Mouse (Mus musculus) forelimb bud, embryonic 11.5 days (tissue): ENCODE measurements around the gene Slc35a1.
"Not testable (repeated sequence)": the region's sequence is repeated elsewhere in the genome, so short reads cannot be mapped to it uniquely, and the experiment has no call there.

Source experiments
- DNase-seq: peaks from one replicate; pipeline ENCODE4 v3.0.0-alpha.2; 2012; ENCODE audit warnings: low read depth, low spot score

Slc35a1 gene

DNA sequence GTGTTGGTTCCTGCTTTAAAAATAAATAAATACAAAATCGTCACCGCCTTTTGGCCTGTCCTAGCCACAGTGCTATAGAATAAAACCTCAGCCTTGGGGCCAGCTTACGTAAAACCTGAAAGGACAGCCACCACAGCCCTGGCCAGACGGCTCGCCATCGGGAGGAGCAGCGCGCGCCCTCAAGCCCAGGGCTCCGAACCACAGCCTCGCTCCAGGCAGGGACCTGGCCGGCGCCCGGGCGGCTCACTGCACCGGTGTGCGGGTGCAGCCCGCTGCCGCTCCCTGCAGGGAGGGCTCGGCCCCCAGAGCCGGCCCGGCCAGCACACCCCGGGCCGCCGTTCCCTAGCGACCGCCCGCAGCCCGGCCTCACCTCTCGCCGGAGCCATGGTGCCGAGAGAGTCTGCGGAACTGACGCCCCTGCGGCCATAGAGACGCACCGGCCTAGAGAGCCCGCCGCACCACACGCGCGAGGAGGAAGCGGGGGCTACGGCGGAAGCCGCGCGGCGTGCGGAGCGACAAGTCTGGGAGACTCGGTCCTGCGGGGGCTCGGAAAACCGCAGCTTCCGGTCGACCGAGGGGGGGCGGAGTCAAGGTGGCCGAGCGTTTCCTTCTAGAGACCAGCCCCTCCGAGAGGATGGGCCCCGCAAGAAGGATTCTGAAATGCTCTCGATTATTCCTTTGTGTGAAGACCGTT, at the start of gene Slc35a1:
Slc35a1 (minus strand) TSS at position 565 of the 694 bp plus-strand sequence.
- DNase-seq, result peak; percentile 87

DNA sequence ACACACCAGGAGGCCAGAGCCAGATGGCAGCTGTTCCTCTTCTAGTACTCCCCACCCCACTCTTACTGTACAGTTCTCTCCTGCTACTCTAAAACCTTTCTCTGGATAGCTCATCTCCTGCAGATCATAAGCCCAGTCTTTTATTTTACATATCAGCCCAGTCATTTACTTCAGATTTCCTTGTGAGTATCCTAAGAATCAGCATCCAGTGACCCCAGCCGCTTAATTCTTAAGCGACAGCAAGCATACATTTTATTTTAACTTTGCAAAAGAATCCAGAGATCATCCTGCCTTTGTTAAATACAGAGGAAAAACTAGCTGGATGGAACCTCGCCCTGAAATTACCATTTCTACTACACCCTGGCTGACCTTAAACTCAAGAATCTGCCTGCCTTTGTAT, 47.2 kb upstream of the Slc35a1 start:
- no peak for DNase-seq

DNA sequence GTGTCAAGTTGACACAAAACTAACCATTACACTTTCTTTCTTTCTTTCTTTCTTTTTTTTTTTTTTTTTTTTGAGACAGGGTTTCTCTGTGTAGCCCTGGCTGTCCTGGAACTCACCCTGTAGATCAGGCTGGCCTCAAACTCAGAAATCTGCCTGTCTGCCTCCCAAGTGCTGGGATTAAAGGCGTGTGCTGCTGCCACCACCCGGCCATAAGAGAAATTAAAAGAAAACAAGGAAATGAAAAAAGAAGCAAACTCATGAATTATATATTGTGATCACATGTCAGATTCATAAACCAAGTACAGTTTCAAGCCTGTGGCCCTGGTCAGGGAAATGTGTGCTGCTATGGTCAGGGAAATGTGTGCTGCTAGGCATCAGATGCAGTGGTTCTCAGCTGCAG, 46.2 kb upstream of the Slc35a1 start:
- not testable (repeated sequence) for DNase-seq

DNA sequence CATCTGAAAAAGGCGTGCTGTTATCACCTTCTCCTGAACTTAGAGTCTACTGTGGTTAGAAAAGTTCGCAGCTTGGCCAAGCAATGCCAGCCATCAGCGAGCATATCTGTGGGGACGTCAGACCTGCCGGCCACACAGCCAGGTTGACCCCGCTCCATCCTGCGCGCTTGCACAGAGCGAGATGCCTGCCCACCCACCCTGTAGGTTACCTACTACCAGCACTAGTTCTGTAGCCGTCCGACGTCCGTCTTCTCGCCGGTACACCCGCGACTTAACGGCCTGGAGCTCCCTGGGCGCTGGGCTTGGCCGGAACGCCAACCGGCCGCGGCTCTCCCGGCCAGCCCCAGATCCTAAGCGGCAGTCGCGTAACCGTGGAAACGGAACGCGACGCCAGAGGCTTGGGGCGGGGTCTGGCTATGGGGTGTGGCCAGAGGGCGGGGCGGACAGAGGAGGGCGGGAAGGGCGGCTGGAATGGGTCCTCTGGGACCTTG, 42.7 kb upstream of the Slc35a1 start, which contains the start of gene Cfap206:
Cfap206 (minus strand) TSS at position 356 of the 491 bp plus-strand sequence.
- peak; percentile 73 for DNase-seq

DNA sequence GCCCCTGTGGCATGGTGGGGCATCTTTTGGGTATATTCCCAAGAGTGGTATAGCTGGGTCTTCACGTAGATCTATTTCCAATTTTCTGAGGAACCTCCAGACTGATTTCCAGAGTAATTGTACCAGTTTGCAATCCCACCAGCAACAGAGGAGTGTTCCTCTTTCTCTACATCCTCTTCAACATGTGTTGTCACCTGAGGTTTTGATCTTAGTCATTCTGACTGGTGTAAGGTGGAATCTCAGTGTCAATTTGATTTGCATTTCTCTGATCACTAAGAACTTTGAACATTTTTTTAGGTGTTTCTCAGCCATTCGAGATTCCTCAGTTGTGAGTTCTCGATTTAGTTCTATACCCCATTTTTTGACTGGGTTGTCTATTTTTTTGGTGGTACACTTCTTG, 38.5 kb upstream of the Slc35a1 start:
- DNase-seq, result not testable (repeated sequence)

DNA sequence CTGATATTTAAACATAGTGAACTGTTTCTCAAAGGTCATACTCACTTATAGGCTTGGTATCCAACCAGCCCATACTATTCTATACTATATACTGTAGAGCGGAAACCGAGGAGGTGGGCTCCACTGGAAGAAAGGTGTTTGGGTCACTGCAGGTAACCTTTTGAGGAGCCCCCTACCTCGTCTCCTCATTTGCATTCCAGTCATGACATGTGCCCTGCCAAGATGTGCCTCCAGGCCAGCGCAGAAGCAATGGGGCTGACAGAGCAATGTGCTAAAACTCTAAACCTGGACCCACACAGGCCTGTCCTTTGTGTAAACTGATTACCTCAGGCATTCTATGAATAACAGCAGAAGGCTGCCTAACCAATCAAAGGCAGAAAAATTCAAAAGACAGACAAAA, 37.1 kb upstream of the Slc35a1 start:
- DNase-seq, result no peak

DNA sequence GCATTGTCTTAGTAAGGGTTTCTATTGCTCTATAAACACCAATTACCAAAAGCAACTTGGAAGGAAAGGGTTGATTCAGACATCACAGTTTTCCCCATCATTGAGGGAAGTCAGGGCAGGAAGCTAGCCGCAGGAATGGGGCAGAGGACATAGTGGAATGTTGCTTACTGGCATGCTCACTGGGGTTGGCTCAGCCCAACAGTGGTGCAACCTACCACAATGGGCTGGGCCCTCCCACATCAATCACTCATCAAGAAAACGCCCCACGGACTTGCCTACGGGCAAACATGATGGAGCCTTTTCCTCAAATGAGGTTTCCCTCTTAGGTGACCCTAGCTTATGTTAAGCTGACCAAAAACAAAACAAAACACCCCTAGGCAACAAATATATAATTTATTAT, 35.9 kb upstream of the Slc35a1 start:
- no peak for DNase-seq

DNA sequence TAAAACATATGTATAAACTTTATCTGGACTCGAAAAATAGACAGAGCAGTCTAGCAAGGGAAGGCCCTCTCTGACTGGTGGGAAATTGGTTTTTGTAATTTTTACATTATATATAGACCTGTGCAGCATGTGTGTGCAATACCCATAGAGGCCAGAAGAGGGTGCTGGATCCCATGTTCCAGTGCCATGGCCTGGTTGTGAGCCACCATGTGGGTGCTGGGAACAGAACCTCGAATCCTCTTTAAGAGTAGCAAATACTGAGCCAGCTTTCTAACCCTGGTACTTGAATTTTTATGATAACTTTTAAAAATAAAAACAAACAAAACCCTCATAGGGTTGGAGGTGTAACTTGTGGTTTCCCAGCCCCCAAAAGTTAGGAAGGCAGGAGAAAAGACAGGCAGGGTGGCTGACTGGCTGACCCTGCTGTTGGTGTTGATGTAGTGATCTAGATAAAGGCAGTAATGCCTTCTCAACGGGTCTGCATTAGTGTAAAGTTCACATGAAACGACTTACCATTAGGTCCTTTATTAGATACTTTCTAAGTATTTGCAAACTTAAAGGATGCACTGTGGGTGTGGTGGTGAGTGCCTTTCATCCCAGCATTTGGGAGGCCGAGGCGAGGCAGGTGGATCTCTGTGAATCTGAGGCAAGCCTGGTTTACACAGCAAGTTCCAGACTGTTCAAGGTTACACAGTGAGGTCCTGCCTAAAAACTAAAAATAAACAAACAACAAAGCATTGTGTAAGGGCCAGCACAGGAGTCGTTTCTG, 33.1 kb upstream of the Slc35a1 start:
- no peak for DNase-seq

DNA sequence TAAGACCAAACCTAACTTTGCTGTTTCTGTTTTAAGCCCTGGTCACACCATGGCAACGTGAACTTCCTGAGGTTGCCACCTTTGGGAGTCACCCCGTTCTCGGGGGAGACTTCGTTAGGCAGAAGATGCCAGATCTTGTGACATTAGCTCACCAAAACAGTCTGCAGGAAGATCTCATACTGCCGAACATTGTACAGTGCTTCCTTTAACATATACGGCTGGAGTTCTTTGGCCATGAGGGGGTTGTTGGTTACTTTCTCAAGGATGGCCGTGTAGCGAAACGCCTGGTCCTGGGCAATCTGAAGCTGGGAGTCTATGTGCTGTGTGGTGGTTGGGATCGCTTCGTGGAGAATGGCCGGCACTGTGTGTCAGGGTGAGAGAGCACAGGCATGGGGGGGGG, 32.2 kb upstream of the Slc35a1 start:
- no peak for DNase-seq

DNA sequence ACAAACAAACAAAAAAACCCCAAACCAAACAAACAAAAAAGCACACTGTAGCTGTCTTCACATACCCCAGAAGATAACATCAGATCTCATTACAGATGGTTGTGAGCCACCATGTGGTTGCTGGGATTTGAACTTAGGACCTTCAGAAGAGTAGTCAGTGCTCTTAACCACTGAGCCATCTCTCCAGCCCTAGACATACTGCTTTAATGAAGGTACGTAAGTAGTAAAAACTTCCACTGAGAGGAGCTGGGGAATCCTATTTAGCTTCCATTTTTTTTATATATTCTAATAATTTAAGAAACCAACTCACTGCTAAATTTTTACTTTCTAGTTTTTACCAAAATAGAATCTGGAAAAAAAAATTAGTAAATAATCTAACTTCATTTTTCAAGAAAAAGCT, 27.8 kb upstream of the Slc35a1 start:
- DNase-seq, result no peak

DNA sequence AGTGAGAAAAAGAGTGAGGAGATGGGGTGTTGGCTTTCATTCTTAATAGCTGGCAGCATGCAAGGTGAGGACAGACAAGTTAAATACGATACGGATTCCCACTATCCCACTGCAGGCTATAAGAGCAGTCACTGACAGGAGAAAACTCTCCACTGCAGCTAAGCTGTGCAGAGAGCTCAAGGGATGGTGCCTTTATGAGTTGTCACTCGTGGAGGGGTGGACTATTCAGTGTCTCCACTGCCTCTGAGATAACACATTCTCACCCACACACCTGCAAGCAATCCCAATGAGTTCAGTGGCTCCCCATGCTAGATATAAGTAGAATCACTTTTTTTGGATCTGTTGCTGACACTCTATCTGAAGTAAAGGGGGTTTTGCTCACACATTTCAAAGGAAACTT, 20.9 kb upstream of the Slc35a1 start:
- no peak for DNase-seq

DNA sequence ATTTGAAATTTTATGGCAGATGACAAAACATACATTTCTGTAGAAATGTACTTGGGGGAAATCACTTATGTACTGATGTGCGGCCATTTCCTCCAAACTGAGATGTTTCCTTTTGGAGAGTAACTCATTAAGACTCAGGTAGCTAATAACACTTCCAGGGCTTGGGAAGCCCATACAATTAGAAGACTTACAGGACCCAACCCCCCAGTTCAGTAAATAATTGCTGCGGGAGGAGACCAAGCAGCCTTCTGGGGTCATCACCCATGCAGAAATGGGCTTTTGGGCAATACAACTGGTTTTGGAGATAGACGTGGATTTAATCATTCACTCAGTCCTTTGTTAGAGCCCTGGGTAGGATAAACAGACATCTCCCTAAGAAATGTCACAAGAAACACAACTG, 20.0 kb upstream of the Slc35a1 start:
- no peak for DNase-seq

DNA sequence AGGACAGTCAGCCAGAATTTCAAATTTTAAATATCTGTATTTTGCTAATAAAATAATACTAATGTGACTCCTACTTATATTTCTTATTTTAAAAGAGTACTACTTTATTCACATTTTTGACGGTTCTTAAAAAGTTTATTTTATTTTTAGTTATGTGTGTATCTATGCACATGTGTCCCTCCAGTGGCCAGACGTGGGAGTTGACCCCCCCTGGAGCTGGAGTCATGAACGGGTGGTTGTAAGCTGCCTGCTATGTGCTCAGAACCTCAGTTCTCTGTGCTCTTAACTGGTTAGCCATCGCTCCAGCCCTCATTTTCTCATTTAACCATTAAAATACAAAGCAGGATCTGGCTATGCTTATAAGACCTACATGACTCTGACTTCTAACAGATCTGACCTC, 15.8 kb upstream of the Slc35a1 start:
- DNase-seq, result no peak

DNA sequence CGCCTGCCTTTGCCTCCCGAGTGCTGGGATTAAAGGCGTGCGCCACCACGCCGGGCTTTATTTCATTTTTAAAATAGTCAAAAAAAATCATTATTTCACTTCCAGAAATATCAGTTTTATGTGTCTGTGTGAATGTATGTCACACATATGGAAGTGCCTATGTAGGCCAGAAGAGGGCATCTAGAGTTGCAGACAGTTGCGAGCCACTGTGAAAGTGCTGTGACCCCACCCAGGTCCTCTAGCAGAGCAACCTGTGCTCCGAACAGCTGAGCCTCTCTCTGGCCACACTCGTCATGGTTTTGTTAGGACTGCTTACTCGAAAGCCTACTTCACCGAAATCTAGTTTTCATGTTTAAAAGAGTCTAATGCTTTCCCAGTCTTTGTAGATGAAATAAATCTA, 15.0 kb upstream of the Slc35a1 start:
- no peak for DNase-seq

DNA sequence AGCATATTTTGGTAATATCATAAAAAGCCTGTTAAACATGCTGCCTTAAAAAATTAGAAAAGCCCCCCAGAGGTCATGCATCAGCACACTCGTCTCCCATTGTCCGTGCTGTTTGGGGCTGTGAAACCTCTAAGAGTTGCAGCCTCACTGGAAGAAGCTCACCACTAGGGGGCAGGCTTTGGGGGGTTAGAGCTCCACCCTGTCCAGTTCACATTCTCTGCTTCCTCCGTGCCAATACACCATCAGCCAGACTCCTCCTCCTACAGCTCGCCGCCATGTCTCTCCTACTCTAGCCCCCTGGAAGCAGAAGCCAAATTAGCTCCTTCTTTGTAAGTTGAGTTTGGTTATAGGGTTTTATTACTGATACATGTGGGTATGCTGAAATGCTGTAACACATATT, 14.3 kb upstream of the Slc35a1 start:
- peak; percentile 59 for DNase-seq

DNA sequence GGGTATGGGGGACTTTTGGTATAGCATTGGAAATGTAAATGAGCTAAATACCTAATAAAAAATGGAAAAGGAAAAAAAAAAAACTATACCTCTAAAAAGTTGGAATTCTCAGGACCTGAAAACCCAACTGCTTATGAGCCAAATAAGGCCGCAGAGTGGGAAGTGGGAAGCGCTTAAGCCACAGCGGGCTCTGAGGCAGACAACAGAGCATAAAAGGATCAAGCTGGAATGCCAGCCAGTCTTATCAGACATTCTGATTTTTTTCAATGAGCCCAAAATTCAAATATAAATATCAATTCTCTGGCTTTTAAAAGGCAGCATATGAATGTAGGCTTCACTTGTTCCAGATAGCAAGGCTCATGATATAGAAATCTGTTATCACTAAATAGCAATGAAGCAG, 783 bp upstream of the Slc35a1 start:
- DNase-seq, result no peak

DNA sequence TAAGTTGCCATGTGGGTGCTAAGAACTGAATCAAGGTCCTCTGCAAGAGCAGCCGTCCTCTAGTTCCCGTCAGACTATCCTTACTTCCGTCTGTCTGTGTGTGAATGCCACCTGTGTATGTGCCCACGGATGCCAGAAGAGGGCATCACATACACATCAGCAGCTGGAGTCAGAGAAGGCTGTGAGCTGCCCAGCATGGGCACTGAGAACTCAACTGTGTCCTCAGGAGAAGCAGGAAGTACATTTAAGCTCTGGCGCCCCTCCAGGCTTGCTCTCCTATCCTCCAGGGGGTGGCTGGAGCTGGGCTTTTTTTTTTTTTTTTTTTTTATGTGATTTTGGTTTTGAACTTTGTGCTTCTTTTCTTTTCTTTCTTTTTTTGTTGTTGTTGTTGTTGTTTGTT, 6.7 kb downstream of the Slc35a1 start:
- no peak for DNase-seq

DNA sequence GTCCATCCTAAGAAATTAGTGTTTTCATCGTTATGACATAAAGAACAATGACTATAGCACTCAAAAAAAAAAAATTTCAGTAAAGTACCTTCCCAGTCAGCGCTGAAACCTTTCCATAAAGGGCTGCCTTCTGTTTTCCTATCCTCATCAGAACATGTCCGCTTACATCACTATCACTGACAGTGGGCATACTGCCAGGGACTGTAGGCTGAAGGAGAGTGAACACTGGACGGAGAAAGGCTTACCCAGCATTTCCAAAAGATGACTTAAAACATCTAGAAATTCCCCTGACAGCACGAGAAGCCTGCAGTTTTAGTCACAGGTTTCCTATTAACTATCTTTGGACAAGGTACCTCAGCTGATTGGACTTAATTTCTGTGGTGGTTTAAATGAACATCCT, 13.5 kb downstream of the Slc35a1 start:
- no peak for DNase-seq

DNA sequence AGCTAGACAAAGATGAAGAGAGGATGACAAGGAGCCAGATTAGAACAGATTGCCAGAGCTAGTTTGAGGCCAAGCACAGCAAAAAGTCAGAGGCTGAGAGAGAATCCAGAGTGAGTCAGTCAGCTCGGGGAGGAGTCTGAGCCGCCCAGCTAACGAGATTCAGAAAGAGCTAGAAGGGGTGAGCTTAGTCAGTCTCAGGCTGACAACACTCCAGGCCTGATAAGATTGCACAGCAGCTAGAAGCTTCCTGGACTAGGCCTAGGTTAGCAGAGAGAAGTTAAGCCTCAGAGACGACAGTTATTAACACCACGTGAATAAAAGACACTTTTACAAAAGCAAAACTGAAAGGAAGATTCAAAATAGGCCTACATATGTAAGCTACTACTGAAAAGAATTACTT, 19.3 kb downstream of the Slc35a1 start:
- DNase-seq, result no peak

DNA sequence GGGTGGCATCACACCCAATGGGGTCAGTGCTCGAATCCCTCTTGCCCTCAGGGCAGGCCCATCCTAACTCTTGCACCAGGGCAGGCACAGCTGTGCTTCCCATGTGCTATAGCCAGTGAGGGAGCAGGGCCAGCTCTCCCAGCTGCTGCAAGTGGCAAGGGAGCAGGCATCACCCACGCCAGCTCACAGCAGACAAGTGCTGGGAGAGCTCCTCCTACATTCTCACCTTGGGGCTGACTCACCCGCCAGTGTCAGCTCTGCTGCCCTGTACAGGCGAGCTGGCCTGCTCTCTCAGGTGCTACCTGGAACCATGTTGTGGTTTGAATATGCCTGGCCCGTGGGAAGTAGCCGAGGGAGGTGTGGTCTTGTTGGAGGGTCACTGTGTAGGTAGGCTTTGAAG, 25.3 kb downstream of the Slc35a1 start:
- DNase-seq, result no peak

DNA sequence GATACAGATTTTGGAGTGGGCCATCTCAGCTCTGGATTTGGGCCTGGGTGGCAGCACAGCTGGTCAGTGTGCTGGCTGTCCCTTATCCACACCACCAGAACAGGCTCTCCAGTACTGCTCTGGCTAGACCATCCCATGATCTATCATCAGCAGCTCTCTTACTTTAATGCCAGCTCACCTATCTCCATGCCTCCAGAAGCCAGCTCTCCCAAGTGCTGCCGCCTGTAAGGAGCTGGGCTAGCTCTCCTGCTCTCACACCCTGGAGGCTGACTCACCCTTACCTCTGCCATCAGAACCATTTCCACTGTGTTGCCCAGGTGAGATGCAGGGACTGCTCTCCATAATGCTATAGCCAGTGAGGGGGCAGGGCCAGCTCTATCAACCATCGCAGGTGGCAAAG, 25.7 kb downstream of the Slc35a1 start:
- DNase-seq, result no peak

DNA sequence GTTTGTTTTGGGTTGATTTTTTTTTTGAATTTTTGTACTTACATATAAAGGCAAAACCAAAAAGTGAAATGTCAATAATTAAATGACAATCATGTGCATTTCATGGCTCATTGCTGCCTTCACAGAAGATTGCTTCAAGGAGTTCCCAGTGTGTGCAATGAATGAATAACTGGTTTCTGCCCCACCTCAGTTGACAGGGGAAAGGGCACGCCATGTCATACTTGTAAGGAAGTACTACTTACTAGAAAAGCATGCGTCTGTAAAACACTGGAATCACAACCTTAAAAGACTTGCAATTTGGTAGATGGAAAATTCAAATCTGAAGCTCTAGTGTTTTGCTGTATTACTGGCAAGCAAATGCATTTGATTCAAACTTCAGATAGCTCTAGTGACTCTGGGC, 28.2 kb downstream of the Slc35a1 start:
- DNase-seq, result no peak

DNA sequence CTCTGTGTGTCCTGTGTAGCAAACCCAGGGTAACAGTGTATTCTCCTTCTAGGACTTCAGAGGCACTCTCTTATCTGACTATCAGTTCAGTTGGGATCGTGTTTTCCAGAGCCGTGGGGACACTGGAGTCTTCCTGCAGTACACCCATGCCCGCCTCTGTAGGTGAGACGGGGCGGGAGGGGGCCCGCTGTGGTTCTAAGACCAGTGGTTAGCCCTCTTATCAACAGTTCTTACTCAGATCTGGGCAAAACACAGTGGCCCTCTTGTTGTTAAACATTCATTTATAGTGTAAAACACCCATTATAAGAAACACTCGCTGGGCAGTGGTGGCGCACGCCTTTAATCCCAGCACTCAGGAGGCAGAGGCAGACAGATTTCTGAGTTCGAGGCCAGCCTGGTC, 31.1 kb downstream of the Slc35a1 start:
- DNase-seq, result no peak
